Mouse (Mus musculus): Measurements from ENCODE around the gene Tmem212.
A peak's percentile ranks its signal among the peaks of the same experiment; 100 is the strongest.

The Tmem212 gene

GRCm38 (mm10) chr3:27899012-27899726 is 3.0 kb upstream of the Tmem212 start:
- DNase-seq (ENCODE audit: low spot score) = no peak

GRCm38 (mm10) chr3:27898178-27898577 is 2.0 kb upstream of the Tmem212 start:
- DNase-seq (ENCODE audit: low spot score) = no peak

- no peak for DNase-seq (ENCODE audit: low spot score)
Observed at GRCm38 (mm10) chr3:27886578-27886977, 9.6 kb downstream of the Tmem212 start.

- no peak for DNase-seq (ENCODE audit: low spot score)
Observed at GRCm38 (mm10) chr3:27885585-27885984, 10.6 kb downstream of the Tmem212 start.

DNA sequence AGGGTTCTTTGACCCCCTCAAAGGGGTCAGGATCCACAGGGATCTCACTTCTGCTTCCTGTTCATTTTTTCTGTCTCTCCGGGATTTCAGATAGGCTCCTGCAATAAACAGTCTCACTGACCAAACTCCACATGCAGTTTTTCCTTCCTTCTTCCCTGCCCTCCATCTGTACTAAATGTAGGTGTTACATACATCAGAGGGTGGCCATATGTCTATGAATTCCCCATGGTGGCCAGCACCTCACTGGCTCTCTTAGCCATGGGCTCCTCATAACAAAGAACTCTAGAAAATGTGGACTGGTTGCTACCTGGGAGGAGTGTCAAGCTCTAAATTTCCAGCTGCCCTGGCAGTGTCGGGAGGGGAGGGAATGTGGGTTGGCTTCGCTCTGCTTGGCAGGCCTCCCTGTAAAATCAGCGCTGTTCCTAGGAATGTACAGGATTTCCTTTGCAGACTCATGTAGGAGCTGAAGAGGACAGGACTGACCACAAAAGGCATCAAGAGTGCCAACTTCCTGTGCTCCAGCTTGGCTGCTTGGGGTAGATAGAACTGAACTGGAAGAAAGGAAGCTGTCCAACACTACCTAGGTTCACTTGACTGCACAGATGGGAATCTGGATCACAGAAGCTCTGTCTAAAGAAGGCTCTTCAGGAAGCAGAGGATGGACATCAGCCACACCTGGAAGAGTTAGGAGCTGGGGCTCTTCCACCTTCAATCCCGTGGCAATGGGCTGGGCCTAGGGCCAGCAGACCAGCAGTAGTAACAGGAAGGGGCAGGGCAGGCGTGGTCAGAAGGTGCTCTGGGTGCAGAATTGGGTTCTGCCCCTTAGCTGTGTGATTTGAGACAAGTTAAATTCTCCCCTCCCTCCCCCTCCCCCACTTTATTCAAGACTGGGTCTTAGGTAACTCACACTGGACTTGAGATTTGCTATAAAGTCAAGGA is 14.0 kb downstream of the Tmem212 start:
- no peak for DNase-seq (ENCODE audit: low spot score)

DNA sequence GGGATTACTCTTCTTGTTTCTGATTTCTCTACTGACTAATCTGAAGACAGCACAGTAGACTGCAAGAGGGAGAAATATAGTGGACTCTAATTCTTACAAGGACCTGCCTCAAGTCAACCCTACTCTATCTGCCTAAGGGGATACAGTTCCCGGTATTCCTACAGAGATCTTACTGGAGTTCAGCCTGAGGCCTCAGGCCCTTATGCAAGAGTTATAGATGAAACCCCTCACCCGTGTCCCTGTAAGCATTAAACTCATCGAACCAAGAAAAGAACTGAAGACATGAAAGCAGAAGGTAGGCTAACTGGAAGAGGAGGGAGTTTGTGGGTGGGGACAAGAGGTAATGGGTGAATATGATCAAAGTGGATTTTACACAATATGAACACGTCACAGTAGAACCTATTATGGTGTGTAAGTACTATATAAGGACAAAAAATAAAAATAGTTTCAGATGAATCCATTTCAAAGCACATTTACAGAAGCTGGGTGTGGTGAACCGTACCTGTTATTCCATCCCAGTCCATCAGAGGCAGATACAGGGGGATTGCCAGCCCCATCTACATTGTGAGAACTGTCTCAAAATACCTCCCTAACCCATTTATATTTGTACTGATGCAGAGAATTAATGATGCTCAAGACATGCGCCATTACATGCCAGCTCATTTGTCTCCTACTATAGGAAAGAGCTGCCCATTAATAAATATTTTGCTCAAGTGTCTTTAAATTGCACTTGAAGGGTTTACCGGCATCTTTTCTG is 17.1 kb downstream of the Tmem212 start:
- DNase-seq (ENCODE audit: low spot score) = no peak

DNA sequence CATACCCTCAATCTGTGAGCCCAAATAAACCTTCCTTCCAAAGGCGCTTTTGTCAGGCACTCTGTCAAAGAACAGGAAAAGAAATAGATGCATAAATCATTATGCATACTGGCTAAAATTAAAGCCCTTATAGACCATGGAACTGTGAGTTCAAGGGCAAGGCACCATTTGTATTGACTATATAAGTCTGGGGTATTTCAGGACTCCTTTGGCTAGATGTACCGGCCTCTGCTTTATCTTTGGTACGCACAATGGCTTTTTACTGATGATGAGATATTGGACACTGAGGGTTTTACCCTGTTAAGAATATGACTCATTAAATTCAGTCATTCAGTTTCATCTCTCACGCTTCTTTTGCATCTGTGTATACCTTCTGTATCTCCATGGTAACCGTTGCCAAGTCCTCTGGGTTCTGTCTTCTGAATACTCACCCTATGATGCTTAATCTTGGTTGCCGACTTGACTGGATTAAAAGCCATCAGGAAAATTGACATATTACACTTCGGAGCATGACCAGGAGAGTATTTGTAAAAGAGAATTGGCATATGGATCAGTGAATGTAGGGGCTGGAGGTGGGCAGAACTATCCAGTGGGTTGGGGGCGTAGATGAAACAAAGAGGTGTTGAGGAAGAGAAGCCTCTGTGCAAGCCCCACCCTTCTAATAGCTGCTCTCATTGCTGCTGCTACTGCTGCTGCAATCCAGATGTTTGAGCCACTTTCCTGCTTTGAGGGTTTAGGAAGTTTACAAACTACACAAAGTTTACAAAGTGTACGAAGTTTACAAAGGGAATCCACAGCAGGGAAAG is 22.7 kb downstream of the Tmem212 start:
- DNase-seq (ENCODE audit: low spot score) = no peak

GRCm38 (mm10) chr3:27872429-27872828 is 23.7 kb downstream of the Tmem212 start:
- DNase-seq (ENCODE audit: low spot score) = no peak

DNA sequence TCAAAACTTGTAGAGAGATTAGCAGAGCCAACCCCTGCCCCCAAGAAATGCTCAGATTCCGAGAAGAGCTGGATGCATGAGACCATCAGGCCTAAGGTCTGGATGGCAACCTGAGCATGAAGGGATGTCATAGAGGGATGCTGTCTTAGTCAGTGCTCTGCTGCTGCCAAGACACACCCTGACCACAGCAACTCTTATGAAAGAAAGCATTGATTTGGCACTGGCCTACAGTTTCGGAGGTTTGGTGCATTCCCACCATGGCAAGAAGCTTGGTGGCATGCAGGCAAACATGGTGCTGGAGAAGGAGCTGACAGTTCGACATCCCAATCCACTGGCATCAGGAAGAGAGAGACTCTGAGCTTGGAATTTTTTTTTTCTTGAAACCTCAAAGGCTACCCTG is 24.3 kb downstream of the Tmem212 start:
- DNase-seq (ENCODE audit: low spot score) = no peak

DNA sequence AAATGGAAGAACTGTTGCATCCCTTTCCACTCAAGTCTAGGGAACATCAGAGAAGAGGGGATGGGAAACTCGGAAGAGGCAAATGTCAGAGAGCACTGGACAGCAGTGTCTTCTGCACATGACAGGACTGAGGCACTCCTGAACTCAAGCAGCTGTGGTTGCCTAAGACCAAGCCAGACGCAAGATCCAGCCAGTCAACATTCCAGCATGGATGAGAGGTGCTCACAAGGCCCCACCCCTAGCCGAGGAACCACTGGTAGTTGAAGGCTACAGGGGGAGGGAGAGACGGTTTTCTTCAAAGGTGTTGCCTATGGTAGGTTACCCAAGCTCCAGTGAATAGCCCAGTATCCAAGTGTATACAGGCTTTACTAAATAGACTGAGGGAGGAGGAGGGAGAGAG is 24.8 kb downstream of the Tmem212 start:
- no peak for DNase-seq (ENCODE audit: low spot score)

GRCm38 (mm10) chr3:27868681-27869080 is 27.5 kb downstream of the Tmem212 start:
- DNase-seq (ENCODE audit: low spot score) = no peak

DNA sequence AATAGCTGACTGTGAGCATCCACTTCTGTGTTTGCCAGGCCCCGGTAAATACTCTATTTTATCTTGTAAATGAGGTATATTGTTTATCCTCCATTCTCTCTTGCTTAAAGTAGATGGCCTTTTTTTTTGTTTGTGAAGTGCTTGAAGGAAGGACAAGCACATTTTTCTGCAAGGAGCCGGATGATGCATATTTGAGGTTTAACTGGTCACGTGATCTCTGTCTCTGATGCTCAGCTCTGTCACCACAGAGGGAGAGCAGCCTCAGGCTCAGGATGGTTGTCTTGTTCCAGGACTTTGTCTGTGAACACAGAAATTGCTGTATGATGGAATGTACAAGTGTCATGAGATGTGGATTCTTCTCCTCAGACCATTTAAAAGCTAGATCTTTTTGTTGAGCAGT is 28.4 kb downstream of the Tmem212 start:
- no peak for DNase-seq (ENCODE audit: low spot score)

DNA sequence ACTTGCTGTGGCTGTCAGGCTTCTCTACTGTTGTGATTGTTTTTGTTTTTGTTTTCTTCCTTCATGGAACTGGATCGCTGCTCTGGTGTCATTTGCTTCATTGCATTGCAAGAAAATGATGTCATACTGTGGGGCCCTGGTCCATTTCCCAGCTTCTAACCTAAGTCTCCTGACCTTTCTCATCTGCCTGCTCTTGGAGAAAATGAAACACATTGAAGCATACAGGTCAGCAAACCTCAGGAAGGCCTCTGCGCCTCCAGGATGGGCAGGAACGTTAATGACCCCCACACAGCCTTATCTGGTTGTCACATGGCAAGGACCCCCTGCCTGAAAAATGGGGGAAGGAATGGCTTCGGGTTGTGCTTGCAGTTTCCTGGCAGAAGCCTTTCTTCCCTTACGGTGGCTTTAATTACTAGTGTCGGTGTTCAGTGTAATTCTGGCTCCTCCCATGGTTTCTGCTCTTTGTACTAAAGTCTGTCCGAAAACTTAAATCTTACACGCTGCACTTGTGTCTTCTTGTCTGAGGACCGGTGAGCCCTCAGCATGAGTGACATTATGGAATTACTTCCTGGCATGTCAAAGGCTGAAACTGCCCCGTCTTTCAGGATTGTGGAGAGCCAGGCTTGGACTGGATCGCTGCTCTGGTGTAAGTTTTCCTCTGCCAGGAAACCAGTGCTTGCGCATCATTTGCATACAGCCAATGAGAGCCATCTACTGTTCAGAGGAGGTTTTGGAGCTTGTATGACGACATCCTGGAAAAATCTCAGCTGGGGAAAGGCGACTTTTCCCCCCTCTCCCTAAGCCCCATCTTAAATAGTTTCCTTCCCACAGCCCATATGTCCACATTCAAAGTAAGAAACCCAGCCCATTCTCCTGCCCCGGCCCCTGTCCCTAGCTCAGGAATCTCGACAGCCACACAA is 33.1 kb downstream of the Tmem212 start:
- DNase-seq (ENCODE audit: low spot score) = peak; percentile 50

- DNase-seq (ENCODE audit: low spot score) = no peak
Observed at GRCm38 (mm10) chr3:27861601-27862000, 34.6 kb downstream of the Tmem212 start.

DNA sequence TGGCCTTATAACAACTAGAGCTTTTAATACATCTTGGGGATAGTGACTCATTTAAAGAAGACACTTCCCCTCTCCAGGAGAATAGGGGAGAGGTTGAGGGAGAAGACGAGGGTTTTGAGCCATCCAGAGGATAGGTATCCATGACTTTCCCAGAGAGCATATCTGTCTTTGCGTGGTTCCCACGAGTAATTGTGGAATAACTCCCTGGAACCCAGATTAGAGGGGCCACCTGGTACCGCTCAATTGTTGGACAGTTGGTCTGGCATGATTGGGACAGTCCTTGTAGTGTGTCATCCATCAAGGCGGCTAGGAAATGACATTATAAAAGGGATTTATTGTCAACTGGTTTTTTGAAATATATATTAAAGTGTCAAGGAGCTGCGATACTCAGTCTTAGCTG is 35.1 kb downstream of the Tmem212 start:
- DNase-seq (ENCODE audit: low spot score) = no peak

DNA sequence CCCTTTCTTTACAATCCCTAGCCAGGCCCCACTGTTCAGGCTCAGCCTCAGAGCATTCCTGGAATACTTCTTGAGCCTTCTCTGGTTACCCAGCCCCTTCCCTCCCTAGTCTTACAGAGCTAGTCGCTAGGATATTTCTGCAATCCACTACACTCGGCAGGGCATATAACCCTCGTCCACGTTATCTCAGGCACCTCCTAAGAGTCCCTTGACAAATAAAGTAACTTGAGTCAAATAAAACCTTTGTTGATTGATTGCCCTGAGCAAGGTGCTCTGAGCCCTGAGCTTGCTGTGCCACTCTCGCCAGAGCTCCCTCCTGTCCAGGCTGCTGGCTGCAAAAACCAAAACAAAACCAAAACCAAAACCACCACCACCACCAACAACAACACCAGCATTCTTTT is 37.0 kb downstream of the Tmem212 start:
- no peak for DNase-seq (ENCODE audit: low spot score)

- DNase-seq (ENCODE audit: low spot score) = no peak
Observed at GRCm38 (mm10) chr3:27858441-27859115, 37.6 kb downstream of the Tmem212 start.

GRCm38 (mm10) chr3:27856288-27856687 is 39.9 kb downstream of the Tmem212 start:
- no peak for DNase-seq (ENCODE audit: low spot score)

DNA sequence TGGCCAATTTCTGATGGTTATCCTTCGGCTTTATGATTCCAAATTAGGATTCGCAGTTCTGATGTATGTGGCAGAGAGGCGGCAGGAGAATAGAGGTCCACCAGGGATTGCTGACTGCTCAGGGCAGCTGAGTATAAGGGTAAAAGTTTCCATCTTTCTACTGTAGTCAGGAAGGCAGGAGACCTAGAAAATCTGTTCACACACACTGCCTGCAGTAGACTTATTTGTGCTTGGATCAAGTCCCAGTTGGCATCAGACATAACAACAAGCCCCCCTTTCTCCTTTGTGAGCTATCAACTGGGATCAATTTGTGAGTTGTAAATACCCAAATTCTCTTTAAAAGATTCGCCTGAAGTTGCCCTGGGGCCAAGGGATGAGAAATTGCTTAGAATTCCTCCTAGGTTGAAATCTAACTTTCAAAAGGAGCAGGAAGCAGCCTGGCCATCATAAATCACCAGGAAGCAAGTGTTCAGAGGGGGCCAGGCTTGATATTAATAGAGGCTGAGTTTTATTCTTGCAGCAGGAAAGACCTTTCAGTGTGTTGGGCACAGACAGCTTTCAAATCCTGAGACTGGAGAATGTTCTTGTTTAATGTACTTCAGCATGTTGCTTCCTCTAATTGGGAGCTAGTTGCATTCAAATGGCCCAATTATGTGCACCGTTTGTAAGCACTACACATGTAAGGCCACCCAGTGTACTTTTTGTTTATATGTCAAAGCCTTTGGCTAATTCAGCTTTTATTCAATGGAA is 41.6 kb downstream of the Tmem212 start:
- no peak for DNase-seq (ENCODE audit: low spot score)
